Mouse (Mus musculus): Measurements from ENCODE around the gene 1700049E17Rik1.
"Not testable (repeated sequence)": the region's sequence is repeated elsewhere in the genome, so short reads cannot be mapped to it uniquely, and the experiment has no call there.

The 1700049E17Rik1 gene

GRCm38 (mm10) chr14:41924649-41925048, at the start of gene 1700049E17Rik1:
TSS of gene 1700049E17Rik1 (plus strand) at chr14:41924949.
- not testable (repeated sequence) for DNase-seq

GRCm38 (mm10) chr14:41907190-41907589, 17.6 kb upstream of the 1700049E17Rik1 start, which contains the start of gene Gm7980:
TSS of gene Gm7980 (minus strand) at chr14:41907290.
- DNase-seq: not testable (repeated sequence)

GRCm38 (mm10) chr14:41943695-41944094, 18.9 kb downstream of the 1700049E17Rik1 start, which contains the start of gene 1700024B05Rik:
TSS of gene 1700024B05Rik (plus strand) at chr14:41943995.
- DNase-seq: not testable (repeated sequence)

- DNase-seq: not testable (repeated sequence)
Observed at GRCm38 (mm10) chr14:41964095-41964494, 39.3 kb downstream of the 1700049E17Rik1 start.

- DNase-seq: not testable (repeated sequence)
Observed at GRCm38 (mm10) chr14:41967827-41968226, 43.1 kb downstream of the 1700049E17Rik1 start, which contains the start of gene Gm6401. TSS of gene Gm6401 (minus strand) at chr14:41967927.

- DNase-seq: not testable (repeated sequence)
Observed at GRCm38 (mm10) chr14:41968596-41968995, 43.8 kb downstream of the 1700049E17Rik1 start.

Measured in lung, postnatal 10 days (tissue).